Mouse (Mus musculus): Measurements from ENCODE around the gene AC141477.1.

- TF ChIP-seq CTCF (IDR thresholded peaks at IDR 0.05; ENCODE audit: low read depth) (no peak), EP300 (optimal IDR thresholded peaks at IDR 0.05) (no peak)
Measured at GRCm38 (mm10) chr10:76408520-76408919, 31.7 kb downstream of the AC141477.1 start.
